Mouse (Mus musculus): ENCODE results near the gene Fance.
"Not testable (repeated sequence)": the region's sequence is repeated elsewhere in the genome, so short reads cannot be mapped to it uniquely, and the experiment has no call there.

Gene Fance

DNA sequence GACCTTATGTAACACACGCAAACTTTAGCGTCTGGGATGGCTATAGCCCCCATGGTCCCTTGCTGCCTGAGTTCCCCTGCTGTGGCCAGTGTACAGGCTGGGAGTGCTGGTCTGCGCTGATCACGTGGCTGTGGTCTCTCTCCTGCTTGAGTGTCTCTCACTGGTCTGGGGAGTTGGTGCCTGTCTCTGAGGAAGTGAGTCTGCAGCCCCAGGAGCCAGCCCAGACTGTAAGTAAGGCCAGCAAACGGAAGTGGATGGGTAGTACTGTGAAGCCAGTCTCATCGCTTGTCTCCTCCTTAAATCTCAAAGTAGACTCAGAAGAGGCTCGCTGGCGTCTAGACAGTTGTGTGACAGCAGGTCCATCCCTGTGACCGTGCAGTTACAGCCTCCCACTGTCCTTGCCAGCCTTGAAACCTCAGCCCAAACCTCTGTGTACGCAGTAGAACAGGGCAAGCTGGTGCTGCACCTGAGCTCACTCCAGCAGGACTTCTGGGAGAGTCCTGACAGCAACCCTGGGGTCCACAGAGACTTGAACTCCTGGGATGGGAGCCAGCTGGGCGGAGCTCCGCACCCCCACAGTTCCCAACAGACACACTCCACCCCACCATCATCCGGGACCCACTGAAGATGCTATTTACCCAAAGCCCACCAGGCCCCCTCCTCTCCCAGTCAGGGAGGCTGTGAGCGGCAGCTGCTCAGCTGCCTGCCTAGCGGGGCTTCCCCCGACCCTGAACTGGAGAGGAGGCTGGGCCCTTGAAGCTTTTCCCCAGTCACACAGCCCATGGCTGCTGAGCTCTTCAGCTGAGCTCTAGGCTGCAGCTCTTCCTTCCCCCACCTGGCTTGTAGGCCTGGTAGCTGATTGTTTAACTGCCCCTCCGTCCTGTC, 18.6 kb upstream of the Fance start:
- no peak for DNase-seq

DNA sequence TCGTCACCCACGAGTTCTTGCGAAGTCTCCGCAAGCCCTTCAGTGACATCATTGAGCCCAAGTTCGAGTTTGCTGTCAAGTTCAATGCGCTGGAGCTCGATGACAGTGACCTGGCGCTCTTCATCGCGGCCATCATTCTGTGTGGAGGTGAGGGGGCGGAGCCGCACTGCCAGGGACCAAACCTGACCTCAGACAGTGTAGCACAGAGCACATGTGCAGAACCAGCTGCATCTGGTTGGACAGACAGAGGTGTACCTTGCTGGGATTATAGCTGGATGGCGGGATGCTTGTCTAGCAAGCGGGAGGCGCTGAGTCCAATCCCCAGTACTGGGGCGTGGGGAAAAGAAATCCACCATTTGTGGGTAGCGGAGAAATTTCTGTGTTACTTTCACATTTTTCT, 14.4 kb upstream of the Fance start:
- DNase-seq = no peak

DNA sequence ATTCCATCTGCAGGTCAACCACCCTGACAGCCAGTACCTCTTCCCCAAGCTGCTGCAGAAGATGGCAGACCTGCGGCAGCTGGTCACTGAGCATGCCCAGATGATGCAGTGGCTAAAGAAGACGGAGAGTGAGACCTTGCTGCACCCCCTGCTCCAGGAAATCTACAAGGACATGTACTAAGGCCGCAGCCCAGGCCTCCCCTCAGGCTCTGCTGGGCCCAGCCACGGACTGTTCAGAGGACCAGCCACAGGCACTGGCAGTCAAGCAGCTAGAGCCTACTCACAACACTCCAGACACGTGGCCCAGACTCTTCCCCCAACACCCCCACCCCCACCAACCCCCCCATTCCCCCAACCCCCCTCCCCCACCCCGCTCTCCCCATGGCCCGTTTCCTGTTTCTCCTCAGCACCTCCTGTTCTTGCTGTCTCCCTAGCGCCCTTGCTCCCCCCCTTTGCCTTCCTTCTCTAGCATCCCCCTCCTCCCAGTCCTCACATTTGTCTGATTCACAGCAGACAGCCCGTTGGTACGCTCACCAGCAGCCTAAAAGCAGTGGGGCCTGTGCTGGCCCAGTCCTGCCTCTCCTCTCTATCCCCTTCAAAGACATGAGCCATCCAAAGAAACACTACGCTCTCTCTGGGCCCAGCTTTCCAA, 13.5 kb upstream of the Fance start:
- DNase-seq = no peak

DNA sequence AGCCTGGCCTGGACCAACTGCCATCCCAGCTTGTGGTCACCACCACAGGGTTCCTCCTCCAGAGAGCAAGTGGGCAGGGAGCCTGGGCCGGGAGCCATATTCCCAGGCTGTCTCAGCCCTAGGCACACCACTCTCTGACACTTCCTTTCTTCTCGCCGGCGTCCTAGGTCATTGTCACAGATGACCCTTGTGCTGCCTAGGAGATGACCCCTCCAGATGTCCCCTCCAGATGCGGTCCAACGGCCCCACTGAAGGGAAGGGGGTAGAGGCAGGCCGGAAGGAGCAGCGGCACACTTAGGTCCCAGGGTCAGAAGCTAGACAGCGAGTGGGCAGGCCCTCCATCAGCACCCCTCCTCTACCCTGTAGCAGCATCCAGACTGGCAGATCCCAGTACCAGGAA, 13.0 kb upstream of the Fance start:
- DNase-seq = peak; percentile 24

DNA sequence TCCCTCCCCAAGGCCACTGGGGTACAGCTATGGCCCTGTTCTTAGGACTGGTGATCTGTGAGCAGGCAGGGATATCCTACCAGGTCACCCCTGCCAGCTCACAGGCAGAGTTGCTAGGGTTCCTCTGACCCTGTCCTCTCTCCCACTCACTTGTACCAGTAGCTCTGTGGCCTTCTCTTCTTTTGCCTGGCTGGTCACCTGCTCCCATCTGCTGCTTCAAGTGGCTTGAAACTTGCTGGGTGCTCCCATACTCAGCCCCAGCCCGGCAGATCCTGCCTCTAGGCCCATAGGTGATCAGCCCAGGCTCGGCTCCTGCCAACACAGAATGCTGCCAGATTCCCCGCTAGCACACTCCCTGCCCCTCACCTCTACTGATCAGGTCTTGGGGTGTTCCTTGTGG, 12.5 kb upstream of the Fance start:
- no peak for DNase-seq

DNA sequence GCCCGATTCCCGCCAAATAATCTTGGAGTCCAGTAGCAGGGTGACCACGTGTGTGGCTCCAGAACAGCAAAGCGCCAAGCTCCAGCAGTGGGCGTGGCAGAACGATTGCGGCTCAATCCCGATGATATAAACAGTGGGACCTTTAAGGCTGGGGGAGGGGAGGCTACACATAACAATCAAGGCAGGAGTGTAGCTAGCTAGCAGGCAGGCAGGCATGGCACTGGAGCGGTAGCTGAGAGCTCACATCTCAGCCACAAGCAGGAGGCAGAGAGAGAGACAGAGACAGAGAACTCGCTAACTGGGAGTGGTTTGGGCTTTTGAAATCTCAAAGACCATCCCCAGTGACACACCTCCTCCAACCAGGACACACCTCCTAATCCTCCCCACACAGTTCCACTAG, 8.1 kb upstream of the Fance start:
- DNase-seq = no peak

DNA sequence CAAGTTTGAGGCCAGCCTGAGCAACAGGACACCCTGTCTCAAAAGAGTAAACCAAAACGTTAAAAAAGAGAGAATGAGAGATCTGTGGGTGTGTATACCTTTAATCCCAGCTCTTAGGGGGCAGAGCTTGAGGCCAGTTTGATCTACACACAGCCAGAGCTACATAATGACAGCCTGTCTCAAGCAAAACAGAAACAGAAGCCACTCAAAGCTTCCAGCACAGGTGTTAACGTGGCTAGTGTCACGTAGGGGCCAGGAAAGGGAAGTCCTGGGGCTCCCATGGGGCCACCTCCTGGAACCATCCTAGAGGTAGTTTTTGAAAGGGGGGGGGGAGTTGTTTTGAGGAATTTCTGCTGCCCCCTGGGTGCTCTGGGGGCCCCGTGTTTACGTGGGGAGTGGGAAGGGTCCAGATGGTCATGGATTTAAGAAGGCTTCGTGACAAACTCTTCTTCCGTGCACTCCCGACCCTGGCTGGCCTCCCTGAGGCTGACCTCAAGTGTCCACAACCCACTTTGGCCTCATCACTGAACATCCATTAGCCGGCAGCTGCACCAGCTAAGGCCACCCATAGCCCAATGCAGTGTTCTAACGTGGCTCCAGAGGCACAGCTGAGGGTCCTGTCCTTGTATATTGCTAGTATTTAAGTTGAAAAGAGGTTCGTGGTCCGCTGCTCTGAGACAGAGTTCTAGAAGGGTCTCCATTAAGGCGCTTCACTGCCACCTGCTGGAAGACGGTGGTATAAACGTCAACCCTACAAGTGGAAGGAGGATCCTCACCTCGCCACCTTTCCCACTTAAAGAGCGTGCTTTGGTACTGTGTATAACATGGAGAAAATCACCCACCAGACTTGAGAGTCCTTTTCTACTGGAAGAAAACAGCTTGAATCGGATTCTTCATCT, 4.8 kb upstream of the Fance start:
- peak; percentile 97 for DNase-seq

DNA sequence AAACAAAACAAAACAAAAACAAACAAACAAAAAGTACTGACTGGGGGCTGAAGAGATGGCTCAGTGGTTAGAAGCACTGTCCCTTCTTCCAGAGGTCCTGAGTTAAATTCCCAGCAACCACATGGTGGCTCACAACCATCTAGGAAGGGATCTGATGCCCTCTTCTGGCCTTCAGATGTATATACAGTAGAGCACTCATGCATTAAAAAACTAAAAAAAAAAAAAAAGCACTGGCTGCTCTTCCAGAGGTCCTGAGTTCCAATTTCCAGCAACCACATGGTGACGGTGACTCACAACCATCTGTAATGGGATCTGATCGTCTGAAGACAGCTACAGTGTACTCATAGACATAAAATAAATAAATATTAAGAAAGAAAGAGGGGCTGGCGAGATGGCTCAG, 2.5 kb upstream of the Fance start:
- DNase-seq = no peak

DNA sequence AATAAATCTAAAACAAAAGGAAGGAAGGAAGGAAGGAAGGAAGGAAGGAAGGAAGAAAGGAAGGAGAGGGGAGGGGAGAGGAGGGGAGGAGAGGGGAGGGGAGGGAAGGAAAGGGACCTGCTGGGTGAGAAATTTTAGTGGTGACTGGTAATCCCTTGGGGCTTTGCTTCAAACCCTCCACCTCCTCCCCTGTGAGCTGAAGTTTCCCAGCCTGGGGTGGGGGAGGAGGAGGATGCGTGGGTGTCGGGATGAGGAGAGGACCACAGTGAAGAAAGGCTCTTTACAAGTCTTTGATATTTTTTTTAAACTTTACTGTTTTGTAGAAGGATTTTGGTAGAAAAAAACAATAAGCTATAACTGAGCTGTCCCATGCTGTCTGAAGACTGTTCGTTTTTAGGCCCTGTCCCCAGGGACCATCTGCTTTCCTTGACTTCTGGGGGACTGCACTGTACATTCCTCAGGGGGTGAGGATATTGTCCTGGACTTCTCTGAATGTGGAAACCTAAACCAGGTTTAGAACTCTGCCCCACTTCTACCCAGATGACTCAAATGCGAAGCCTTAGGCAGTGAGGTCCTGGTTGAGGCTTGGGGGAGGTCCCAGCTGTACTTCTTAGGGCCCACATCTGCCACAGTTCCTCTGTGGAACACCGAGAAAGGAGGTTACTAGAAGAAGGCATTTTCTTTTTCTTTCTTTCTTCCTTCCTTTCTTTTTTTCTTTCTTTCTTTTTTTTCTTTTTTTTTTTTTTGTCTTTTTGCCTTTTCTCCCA, 1.8 kb upstream of the Fance start:
- no peak for DNase-seq

DNA sequence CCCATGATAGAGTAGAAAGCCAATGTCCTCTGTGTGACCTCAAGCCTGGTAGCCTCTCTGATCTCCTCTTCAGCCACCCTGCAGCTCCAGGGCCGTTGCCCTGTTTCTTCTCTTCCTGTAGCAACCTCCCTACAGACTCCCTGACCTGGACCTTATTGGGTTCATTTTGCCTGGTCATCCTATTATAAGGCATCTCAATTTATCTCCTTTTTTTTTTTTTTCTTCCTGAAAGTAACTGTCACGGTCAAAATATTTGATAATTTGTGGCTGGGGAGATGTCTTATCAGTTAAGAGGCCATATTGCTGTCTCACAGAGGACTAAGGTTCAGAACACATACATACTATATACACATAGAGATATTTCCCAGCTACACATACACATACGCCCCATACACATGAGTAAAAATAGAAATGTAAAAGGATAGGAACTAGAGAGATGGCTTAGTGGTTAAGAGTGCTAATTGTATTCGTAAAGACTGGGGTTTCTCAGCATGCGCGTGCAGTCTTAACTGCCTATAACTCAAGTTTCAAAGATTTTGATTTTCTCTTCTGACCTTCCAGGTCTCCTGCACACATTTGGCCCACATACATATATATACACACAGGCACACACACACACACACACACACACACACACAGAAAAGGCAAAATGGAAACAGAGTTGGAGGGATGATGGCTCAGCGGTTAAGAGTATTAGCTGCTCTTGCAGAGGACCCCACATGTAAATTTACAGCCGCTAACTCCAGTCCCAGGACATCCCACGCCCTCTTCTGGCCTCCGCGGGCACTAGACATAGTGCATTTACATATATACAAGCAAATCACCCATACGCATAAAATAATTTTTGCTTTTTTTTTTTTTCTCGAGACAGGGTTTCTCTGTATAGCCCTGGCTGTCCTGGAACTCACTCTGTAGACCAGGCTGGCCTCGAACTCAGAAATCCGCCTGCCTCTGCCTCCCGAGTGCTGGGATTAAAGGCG, 797 bp upstream of the Fance start:
- DNase-seq = no peak

DNA sequence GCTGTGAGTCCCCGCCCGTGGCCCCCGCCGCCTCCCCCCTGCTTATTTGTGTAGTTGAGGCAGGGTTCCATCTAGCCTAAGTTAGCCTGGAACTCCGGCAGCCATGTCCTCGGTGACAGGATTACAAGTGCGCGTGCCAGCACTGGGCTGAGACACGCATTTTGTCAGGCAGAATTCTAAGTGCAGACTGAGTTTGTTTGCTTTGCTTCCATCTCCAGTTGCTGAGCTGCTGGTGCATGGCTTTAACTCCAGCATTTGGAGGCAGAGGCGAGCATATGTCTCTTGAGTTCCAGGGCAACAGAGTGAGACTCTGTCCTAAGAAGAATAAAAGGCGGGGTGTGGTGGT, 534 bp downstream of the Fance start:
- DNase-seq = no peak

DNA sequence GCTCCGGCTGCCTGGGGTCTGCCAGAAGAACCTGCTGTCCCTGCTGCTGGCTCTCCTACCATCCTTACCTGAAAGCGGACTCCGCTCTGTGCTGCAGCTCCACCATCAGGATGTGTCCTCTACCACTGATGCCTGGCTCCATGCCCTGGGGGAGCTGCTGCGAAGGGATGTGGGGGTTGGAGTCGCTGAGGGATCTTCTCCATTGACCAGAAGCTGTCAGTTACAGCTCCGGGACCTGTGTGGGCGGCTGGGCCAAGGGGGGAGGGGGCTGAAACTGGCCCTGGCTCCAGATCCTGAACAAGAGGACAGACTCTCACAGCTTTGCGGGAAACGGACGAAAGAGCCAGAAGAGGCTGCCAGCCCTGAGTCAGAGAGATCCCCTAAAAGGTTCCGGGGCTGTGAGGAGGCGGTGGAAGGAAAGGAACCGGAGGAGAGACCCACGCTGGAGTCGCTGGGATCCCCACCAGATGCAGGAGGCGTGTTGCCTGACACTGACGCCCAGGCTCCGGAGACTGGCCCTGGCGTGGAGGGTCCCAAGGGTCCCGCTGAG, 2.4 kb downstream of the Fance start:
- no peak for DNase-seq

DNA sequence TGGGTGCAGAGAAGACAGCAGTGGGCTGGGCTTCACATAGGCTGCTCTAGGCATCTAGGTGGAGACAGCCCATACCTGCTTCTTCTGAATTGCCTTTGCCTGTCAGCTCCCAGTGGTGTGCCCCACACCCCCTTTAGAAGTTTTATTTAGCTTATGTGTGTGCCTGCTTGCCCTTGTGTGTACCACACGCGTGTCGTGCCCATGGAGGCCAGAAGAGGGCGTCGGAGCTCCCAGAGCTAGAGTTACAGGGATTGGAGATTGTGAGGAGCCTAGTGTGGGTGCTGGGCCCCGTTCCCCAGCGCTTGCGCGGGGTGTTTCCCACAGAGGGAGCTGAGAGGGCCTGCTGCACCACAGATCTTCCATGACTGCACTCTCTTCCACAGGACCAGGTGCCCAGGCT, 3.2 kb downstream of the Fance start:
- no peak for DNase-seq

DNA sequence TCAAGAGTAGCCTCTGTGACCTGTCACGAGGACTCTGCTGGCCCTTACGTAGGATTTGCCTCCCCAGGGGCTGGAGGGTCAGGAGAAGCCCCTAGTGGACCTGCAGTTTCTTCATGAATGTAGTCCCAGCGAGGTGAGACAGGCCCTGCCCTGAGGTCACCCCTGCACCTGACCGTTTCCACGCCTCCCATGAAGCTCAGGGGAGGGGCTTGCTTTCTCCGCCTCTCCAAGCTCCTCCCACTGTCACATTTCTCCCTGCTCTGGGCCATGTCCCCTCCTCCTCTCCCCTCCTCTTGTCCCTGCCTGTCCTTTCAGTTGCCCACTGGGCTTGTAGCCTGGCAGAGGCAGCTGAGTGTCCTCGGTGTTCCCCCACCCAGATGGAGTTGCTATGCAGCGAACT, 3.8 kb downstream of the Fance start:
- DNase-seq = no peak

DNA sequence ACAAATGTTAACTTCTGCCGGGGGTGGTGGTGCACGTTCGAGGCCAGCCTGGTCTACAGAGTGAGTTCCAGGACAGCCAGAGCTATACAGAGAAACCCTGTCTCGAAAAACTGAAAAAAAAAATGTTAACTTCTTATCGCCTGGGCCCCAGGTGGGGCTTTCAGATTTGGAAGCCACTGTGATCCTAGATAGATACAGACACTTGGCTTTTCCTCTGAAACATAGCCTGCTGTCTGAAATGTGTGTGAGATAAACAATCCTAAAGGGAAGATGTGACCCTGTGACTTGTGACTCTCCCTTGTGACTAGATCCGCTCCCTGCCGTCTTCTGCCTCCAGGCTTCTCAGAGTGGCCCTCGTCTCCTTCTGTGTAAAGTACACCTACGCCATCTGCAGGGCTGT, 4.4 kb downstream of the Fance start:
- no peak for DNase-seq

DNA sequence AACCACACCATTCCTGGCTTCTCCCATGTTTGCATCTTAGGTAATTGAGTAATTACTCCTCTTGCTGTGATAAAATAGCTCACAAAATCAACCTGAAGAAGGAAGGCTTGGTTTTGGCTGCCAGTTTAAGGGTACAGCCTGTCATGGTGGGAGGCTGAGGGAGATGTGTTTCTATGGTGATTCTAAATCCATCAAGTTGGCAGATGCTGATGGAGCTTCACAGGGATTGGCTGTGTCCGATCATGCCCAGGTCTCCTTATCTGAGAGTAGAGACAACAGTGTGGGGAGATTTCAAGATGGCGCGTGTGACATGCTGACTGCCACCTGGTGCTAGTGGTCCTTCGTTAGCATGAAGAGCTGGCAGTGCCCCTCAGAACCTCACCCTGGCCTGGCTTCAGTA, 8.4 kb downstream of the Fance start:
- no peak for DNase-seq

DNA sequence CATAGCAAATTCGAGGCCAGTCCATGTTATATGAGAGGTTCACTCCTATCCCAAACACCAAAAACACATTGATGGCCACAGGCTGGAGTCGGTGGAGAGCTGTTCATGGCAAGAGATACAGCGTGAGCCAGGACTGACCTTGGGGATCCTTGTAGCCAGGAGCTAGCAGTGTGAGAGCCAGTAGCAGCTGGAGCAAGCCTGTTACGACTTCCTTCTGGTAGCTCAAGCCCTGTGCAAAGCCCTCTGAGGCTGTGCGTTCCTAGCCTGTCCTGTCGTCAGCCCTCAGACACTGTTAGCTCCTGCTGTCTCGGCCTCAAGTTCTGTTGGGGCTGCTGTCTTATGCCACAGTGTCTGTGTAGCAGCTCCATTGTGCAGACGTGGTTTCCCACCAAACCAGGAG, 10.5 kb downstream of the Fance start:
- no peak for DNase-seq

DNA sequence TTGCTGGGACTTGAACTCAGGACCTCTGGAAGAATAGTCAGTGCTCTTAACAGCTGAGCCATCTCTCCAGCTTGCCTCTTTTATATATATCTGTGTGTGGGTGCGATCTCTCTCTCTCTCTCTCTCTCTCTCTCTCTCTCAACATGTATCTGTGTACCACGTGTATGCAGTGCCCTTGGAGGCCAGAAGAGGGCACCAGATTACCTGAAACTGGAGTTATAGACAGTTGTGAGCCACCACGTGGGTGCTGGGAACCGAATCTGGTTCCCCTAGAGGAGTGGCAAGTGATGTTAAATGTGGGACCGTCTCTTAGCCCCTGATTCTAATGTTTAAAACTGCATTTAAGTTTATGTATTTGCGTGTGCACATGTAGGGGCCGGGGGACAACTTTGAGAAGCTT, 11.1 kb downstream of the Fance start:
- not testable (repeated sequence) for DNase-seq

DNA sequence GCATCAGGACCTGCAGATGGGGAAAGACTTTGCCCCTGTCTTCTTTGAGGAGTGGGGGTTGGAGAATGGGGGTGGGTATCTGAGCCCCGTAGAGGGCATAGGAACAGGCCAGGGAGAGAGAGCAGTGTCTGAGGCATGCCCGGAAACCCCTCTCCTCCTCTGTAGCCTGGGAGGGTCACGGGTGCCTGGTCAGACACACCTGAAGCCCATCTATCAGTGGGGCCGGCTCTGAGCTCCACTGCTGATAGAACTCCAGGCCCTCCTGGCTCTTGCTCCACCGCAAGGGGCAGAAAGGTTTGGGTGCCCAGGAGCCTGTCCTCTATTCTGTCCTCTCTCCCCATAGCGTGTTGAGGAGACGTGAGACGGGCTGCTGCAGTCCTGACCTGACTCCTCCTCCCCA, 12.4 kb downstream of the Fance start:
- no peak for DNase-seq

DNA sequence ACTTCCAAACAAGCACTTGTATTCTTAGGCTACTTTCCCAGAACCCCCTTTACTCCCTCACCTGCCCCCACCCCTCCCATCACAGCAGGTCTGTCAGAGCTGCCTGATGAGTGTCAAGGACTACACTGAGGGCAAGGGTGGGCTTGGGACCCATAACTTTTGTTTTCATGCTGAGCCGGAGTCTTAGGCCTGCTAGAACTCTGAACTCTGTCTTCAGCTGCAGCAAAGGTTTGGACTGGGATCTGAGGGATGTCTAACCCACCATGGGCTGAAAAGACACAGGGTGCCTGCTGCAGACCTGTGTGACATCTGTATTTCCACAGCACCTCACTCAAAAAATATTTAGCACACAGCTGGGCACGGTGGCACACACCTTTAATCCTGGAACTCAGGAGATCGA, 13.6 kb downstream of the Fance start:
- no peak for DNase-seq

DNA sequence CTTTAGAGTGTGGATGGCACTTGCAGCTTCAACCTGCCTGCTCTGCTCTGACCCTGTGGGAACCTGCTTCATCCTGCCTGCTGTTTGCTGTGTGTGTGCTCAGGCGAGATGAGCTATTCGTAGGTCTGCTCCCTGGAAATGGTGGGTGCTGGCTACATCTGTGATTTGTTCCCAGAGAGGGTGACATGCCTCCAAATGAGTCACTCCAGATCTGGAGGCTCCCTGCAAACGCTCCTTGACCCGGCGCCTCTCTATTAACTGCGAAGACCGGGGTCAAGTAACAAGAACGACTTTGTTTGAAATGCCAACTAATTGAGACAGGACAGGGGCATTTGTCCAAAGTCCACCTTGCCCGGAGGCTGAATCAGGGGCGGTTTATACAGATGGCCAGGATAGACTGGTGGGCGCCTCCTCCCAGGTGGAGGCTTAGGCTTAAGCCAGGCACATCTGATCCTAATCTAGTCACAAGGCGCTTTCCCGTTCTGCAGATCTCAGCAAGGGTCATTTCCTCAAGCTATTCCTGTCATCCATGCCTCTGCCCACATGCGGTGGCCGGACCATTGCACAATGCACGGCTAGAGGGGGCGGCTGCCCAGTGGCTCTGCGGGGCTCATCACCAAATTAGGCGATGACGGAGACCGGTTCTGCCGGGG, 14.5 kb downstream of the Fance start:
- no peak for DNase-seq
